19 mouse cellular contexts compared by ENCODE assay signal in genomic region chr1:185270403-185271097, GRCm38 (mm10).
"Had no signal": no experiment of that assay in that cellular context is flagged by ENCODE, and none has a peak within 500 bp of the region (broad histone marks: within the 10 kb centered on the region; RNA-seq: fewer than 3 reads in every experiment).

No protein-coding gene starts in this region.

- ATAC-seq: hindbrain, embryonic 16.5 days; inflammation-experienced regulatory T-cells, adult 6 months; midbrain, embryonic 15.5 days had no signal

- H3K4me3 ChIP-seq: limb, embryonic 15.5 days; liver, embryonic 15.5 days; megakaryocyte, embryonic 14.5 days; midbrain, embryonic 15.5 days had no signal

- H3K9me3 ChIP-seq: limb, embryonic 15.5 days; liver, embryonic 15.5 days; midbrain, embryonic 15.5 days had no signal

- DNase-seq: kidney, adult 9 months; kidney, postnatal 36 days; layer of hippocampus, adult 9-11 months; layer of hippocampus, postnatal 36 days; lung, embryonic 14.5 days; lung, postnatal 10 days; lung, postnatal 4 days; right cerebral cortex, adult 18-20 months; right cerebral cortex, postnatal 25 days; thymus, adult 18-20 months; thymus, postnatal 14 days had no signal

- H3K9ac ChIP-seq: limb, embryonic 15.5 days; liver, embryonic 15.5 days; lung, embryonic 14.5 days; midbrain, embryonic 15.5 days had no signal

- H3K27me3 ChIP-seq: limb, embryonic 15.5 days; liver, embryonic 15.5 days; megakaryocyte, embryonic 14.5 days; midbrain, embryonic 15.5 days had no signal

- H3K27ac ChIP-seq: kidney, postnatal 0 days; limb, embryonic 15.5 days; liver, embryonic 15.5 days; midbrain, embryonic 15.5 days had no signal

- H3K4me2 ChIP-seq: limb, embryonic 15.5 days; liver, embryonic 15.5 days; lung, embryonic 14.5 days; midbrain, embryonic 11.5 days; midbrain, embryonic 15.5 days had no signal

- H3K4me1 ChIP-seq: limb, embryonic 15.5 days; liver, embryonic 15.5 days; megakaryocyte, embryonic 14.5 days; midbrain, embryonic 15.5 days had no signal
